Mouse (Mus musculus) heart, postnatal 36 days (tissue): Measurements from ENCODE around the gene Gm20388. TPM values are rescaled to one million over a fixed set of nuclear protein-coding genes. Genes with fewer than 3 reads are reported as not detected.
A peak's percentile ranks its signal among the peaks of the same experiment; 100 is the strongest.

Experiments used
- DNase-seq, 2 experiments: peaks; one replicate each; pipeline ENCODE4 v3.0.0; 2021 to 2022
- intact Hi-C: fragments of 180-260 bp; cut with DNase I; formaldehyde crosslinking; loops from one replicate; pipeline ENCODE4 v1.15.1; 2025
- total RNA-seq, 2 experiments: library from RNA; stranded (reverse); gene quantifications; 2 replicates each; pipeline ENCODE4 v1.2.3; 2021

Gene Gm20388
- total RNA-seq, 2 experiments from 2014 or later, result 3.5 to 4.9 TPM

- intact Hi-C loops, result no loop called here
- DNase-seq, result no peak
Measured at GRCm38 (mm10) chr8:120816371-120816770, 905.7 kb downstream of the Gm20388 start.

DNA sequence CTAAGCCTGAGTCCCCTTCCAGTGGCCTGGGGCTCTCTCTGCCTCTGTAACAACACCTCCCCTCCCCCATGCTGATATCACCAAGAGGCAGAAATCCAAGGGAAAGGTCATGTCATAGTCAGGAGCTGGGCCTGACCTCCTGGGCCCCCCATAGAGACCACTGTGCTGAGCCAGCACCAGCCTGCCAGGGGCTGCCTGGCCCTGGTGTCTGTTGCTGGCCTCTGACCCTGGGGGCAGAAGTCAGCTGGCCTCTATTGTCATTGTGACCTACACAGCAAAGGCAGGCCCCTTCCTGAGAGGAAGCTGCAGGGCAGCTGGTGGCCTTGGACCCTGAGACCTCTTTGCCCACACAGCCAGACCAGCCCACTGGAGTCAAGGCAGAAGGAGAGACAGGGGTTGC lies 909.3 kb downstream of the Gm20388 start:
- no peak for DNase-seq
- intact Hi-C loops, result loop anchor here (5.0 to 10.0 kb wide), 2 partner anchors 147 to 695 kb away; no protein-coding TSS in a partner anchor

DNA sequence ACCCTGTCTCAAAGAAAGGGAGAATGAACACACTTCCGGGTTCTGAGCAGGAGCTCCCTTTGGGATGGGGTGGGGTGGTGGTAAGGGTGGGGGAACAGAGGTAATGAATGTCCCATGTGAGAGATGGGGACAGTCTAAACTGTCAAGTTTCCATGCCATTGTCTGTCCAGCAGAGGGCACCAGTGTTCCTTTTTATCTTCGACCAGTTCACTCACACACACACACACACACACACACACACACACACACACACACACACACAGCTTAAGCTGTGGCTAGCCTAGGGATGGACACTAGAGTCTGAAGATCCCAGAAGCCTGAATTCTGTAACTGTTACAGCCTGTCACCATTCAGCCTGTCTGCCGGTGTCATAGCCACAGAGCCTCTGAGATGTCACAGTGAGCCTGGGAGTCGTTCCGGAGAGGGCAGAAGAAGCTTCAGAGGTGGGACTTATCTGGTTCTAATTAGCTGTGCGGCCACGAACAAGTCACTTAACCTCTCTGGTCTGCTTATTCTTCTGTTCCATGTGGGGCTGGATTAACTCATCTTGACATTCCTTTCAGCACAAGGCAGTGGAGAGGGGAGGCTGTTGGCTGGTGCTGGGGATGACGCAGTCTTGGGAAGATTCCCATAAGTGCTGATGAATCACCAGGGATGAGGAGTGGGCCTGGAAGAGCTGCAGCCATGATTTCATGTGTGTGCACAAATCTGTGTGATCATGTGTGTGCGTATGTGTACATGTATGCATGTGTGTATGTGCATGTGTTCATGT lies 910.9 kb downstream of the Gm20388 start:
- intact Hi-C loops, result loop anchor here (1.0 to 10.0 kb wide), 3 partner anchors 146 to 693 kb away; no protein-coding TSS in a partner anchor
- peak; percentile 56 to 67 for DNase-seq

- intact Hi-C loops, result loop anchor here (5.0 to 10.0 kb wide), 2 partner anchors 144 to 691 kb away; no protein-coding TSS in a partner anchor
- no peak for DNase-seq
Measured at GRCm38 (mm10) chr8:120823331-120823730, 912.7 kb downstream of the Gm20388 start.

- DNase-seq, result no peak
- intact Hi-C loops, result loop anchor here (5.0 to 10.0 kb wide), 2 partner anchors 143 to 691 kb away; no protein-coding TSS in a partner anchor
Measured at GRCm38 (mm10) chr8:120823887-120824286, 913.2 kb downstream of the Gm20388 start.

DNA sequence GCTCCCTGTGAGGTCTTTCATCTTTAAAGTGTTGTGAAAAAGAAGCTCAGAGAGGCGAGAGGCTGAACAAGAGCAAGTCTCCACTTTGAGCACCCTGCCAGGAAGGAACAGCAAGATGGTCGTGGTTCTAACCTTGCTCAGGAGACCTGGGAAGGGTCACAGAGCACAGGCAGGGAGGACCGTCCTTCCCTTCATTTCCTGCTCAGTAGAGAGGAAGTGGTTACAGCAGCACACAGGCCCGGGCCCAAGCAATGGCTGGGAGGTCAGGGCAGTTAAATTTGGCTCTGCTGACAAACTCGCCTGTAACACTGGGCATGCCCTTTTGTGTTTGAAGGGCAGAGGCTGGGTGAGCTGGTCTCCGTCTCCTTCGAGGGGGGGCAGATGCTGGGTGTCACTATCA lies 914.0 kb downstream of the Gm20388 start:
- intact Hi-C loops, result loop anchor here (5.0 to 10.0 kb wide), 2 partner anchors 143 to 690 kb away; no protein-coding TSS in a partner anchor

GRCm38 (mm10) chr8:120828279-120828678 lies 917.6 kb downstream of the Gm20388 start:
- peak in 1 of 2 experiments; percentile 46 for DNase-seq
- intact Hi-C loops, result loop anchor here (10.0 kb wide), 1 partner anchor 687 kb away; no protein-coding TSS in a partner anchor

More for the DNA sequence above, 914.0 kb downstream of the Gm20388 start:
- no peak for DNase-seq

GRCm38 (mm10) chr8:120830661-120831060 lies 920.0 kb downstream of the Gm20388 start:
- intact Hi-C loops, result no loop called here

GRCm38 (mm10) chr8:120832022-120832421 lies 921.4 kb downstream of the Gm20388 start:
- intact Hi-C loops, result no loop called here
- DNase-seq, result peak in 1 of 2 experiments; percentile 24

More at GRCm38 (mm10) chr8:120830661-120831060, 920.0 kb downstream of the Gm20388 start:
- no peak for DNase-seq

- no peak for DNase-seq
- intact Hi-C loops, result no loop called here
Measured at GRCm38 (mm10) chr8:120833196-120833595, 922.6 kb downstream of the Gm20388 start.

- intact Hi-C loops, result no loop called here
Measured at GRCm38 (mm10) chr8:120839031-120839430, 928.4 kb downstream of the Gm20388 start.

DNA sequence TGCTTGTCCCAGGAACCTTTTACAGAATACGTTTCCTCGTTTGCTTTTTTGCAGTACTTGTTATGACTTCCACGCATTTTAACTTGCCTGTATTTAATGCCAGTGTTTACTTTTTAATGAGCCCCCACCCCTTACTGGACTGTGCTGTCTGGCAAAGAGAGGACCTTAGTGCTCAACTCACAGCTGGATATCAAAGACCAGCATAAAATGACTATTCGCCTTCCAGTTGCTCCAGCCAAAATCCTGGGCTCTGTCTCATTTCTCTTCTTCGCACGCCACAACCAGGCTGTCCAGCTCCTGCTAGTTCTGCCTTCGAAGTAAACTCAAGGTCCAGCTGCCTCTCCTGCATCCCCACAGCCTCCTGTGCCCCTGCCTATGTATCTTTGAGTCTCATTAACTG lies 932.4 kb downstream of the Gm20388 start:
- intact Hi-C loops, result no loop called here
- no peak for DNase-seq

More at GRCm38 (mm10) chr8:120839031-120839430, 928.4 kb downstream of the Gm20388 start:
- no peak for DNase-seq

- intact Hi-C loops, result no loop called here
- DNase-seq, result no peak
Measured at GRCm38 (mm10) chr8:120846018-120846417, 935.4 kb downstream of the Gm20388 start.

- no peak for DNase-seq
- intact Hi-C loops, result no loop called here
Measured at GRCm38 (mm10) chr8:120847279-120847678, 936.6 kb downstream of the Gm20388 start.

GRCm38 (mm10) chr8:120847735-120848134 lies 937.1 kb downstream of the Gm20388 start:
- intact Hi-C loops, result no loop called here
- no peak for DNase-seq

GRCm38 (mm10) chr8:120848434-120848833 lies 937.8 kb downstream of the Gm20388 start:
- intact Hi-C loops, result no loop called here
- DNase-seq, result no peak

- intact Hi-C loops, result no loop called here
Measured at GRCm38 (mm10) chr8:120851411-120851810, 940.8 kb downstream of the Gm20388 start.

GRCm38 (mm10) chr8:120859881-120860280 lies 949.2 kb downstream of the Gm20388 start:
- no peak for DNase-seq
- intact Hi-C loops, result no loop called here

More at GRCm38 (mm10) chr8:120851411-120851810, 940.8 kb downstream of the Gm20388 start:
- DNase-seq, result no peak

DNA sequence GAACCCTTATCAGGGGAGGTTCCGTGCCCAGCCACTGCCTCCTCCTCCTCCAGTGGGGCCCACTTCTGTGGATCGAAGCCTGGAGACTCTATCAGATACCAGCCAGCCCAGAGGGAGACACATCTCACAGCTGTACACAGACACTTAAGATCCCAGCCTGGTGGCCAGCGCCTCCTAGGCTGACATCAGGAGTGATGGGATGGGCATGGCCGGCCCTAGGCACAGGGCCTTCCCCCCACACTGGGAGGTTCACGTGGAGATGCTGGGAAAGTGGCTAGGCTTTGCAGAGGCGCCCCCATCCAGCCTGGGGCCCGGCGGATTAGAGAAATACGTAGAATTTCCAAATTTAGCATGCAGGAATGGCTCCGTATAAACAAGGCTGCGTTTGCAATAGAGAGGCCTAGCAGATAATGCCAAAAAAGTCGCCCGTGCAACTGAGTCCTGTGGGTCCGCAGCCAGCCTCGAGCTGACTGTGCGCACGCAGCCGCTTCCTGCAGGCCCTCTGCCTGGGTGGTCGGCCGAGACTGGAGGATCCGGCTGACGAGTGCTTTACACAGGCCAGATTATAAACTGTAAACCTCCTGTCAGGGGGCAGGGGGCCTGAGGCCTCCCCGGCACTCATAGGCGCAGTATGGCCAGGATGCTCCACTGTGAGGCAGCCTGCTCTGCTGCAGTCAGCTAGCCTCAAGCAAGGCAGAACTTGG lies 949.9 kb downstream of the Gm20388 start:
- DNase-seq, result peak in 1 of 2 experiments; percentile 9
- intact Hi-C loops, result no loop called here

DNA sequence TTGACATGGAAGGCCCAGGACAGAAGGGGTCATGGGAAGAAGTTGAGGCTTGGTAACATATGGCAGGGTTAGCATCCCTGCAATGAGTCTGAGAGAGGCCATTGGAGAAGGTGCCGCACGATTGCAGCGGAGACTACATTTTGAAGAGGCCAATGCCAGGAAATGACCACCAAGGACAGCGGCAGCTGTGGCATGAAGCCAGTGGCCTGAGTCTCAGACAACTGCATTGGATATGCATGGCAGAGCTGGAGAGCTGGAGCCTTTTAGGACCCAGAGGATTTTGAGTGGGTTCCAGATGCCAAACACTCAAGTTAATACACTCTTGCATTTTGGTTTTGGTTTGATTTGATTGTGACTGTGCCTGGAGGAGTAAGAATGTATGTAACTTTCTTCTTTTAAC lies 953.0 kb downstream of the Gm20388 start:
- DNase-seq, result no peak
- intact Hi-C loops, result no loop called here

DNA sequence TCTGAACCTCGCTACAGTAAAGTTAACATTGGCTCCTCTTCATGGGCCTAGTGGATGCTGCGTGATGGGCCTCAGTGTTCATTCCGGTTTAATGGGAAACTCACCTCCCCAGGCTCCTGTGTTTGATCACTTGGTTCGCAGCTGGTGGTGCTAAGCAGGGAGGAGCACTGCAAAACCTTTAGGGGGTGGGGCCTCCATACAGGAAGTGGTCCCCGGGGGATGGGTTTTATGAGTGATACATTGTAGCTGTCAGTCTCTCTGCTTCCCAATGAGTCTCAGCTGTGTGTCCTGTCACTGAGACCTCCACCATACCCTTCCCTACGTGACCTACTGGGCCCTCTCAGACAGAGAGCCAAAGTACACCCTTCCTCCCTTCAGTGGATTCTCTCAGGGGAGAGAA lies 956.7 kb downstream of the Gm20388 start:
- intact Hi-C loops, result no loop called here
- no peak for DNase-seq
